Mouse (Mus musculus) liver, adult (tissue): ENCODE data around the gene Comt.

Experiments used
- GATA4 ChIP-seq: IDR thresholded peaks from 2 replicates; pipeline ENCODE4 v1.6.1; 2014; ENCODE audit warnings: mild to moderate bottlenecking, low read length; ENCODE audit not compliant: insufficient replicate concordance

The Comt gene

GRCm38 (mm10) chr16:18373632-18374031, 53.0 kb downstream of the Comt start:
- TF ChIP-seq GATA4 = no peak

GRCm38 (mm10) chr16:18370197-18370596, 56.5 kb downstream of the Comt start:
- no peak for TF ChIP-seq GATA4

GRCm38 (mm10) chr16:18366849-18367248, 59.8 kb downstream of the Comt start:
- TF ChIP-seq GATA4 = no peak

DNA sequence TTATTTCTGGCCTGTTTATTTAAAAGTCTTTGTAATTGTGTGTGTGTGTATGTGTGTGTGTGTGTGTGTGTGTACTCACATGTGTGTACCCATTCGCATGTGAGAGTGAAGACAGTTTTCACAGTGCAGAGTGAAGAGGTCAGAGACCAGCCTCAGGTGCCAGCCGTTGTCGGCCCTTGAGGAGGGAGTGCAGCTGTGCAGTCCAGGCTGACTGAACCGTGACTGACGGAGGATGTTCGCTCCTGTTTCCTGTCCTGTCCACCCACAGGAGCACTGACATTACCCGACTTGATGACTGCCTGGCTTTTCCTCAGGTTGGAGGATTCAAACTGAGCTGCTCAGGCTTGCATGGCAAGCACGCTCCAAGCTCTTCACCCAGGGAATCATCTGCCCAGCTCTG, 63.7 kb downstream of the Comt start:
- no peak for TF ChIP-seq GATA4

DNA sequence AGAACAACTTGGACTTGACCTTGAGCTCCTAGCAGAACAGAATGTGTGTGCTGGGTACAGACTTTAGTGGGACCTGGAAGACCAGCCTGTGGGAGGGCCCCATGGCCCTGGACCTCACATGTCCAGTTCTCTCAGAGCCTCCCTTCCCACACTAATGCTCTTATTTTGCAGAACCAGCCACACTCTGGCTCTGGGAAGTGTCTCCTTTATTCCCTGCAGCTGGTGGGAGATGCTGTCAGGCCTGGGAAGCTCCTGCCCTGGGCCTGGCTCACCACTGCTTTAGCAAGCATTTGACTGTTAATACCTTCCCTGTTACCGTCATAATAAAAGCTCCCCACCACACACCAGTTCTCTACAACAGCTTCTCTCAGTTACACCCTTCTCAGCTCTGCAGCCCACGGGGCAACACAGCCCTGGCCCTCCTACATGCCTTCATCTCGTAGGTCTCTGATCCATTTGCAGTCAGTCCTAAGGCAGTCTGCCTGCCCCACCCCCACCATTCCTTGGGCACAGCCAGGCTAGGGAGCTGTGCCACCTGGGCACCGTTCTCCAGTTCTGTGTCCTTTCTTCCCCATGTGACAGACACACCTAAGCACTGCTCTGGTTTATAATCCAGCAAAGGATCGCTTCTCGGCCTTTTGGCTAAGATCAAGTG, 66.4 kb downstream of the Comt start:
- no peak for TF ChIP-seq GATA4

DNA sequence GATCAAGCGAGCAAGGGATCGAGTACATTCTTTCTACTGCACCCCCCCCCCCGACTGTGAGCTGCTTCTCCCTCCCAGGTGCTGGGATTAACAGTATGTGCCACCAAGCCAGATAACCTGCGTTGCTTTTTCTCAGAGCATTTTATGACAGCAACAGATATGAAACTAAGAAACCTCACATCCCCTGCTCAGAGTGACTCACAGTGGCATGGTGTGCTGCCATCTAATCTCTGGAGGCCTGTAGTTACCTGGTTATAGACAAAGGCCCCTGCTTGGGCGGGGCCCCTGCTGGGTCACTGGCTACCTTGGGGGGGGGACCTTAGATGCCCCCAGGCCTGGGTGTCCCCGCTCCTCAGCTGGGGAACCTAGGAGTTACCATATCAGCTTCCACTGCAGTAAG, 68.7 kb downstream of the Comt start:
- no peak for TF ChIP-seq GATA4

GRCm38 (mm10) chr16:18356961-18357360, 69.7 kb downstream of the Comt start:
- no peak for TF ChIP-seq GATA4
